Mouse (Mus musculus) lung, embryonic 16.5 days (tissue): Measurements from ENCODE around the gene Tstd1. TPM values are rescaled to one million over a fixed set of nuclear protein-coding genes. Genes with fewer than 3 reads are reported as not detected.

ENCODE experiments used
- ATAC-seq: fragments of 200-750 bp; cut with Nextera tagmentation; 2 replicates; pipeline ENCODE4 v1.8.0; 2017; ENCODE audit warnings: low read depth, mild to moderate bottlenecking, moderate library complexity
- H3K27ac ChIP-seq: fragments of 300-500 bp; sonication (generic); 2 replicates; pipeline ENCODE4 v1.5.1; 2014; ENCODE audit warnings: mild to moderate bottlenecking, control low read depth, low read length
- H3K27me3 ChIP-seq: fragments of 300-500 bp; sonication (generic); 2 replicates; pipeline ENCODE4 v1.6.1; 2014; ENCODE audit warnings: low read depth, low read length, mixed read lengths; ENCODE audit not compliant: control insufficient read depth, insufficient read depth
- H3K36me3 ChIP-seq: fragments of 300-500 bp; sonication (generic); 2 replicates; pipeline ENCODE4 v1.6.1; 2014; ENCODE audit warnings: low read length; ENCODE audit not compliant: control insufficient read depth, insufficient read depth
- H3K4me1 ChIP-seq: fragments of 300-500 bp; sonication (generic); replicated peaks from 2 replicates; pipeline ENCODE4 v1.6.1; 2014; ENCODE audit warnings: low read length, mixed read lengths; ENCODE audit not compliant: control insufficient read depth, insufficient read depth
- H3K4me2 ChIP-seq: fragments of 300-500 bp; sonication (generic); 2 replicates; pipeline ENCODE4 v1.6.1; 2014; ENCODE audit warnings: low read depth, low read length, control low read depth
- H3K4me3 ChIP-seq: fragments of 300-500 bp; sonication (generic); 2 replicates; pipeline ENCODE4 v1.5.1; 2014; ENCODE audit warnings: mild to moderate bottlenecking, low read length, control low read depth
- H3K9ac ChIP-seq: fragments of 300-500 bp; sonication (generic); 2 replicates; pipeline ENCODE4 v1.6.1; 2014; ENCODE audit warnings: low read length, control low read depth
- H3K9me3 ChIP-seq: fragments of 300-500 bp; sonication (generic); 2 replicates; pipeline ENCODE4 v1.6.1; 2016; ENCODE audit warnings: low read length; ENCODE audit not compliant: control insufficient read depth
- WGBS: fragments of 180-500 bp; shearing (Covaris S2); extraction: QIAGEN DNeasy Blood & Tissue Kit; methylation state at CpG from one replicate; pipeline ENCODE4 v1.1.7; 2014; 5-methylcytosine and 5-hydroxymethylcytosine counted together
- polyA plus RNA-seq: library from polyadenylated mRNA; unstranded; fragments of >200 nt; fragmentation: Nextera tagmentation; extraction: Ambion mirVana; gene quantifications from 2 replicates; pipeline ENCODE4 v1.2.1, GENCODE M21; 2015

Tstd1 gene
- 5.9 and 8.4 TPM in 2 replicates for polyA plus RNA-seq

- 72% methylated on average over 5 of the region's 5 CpGs for WGBS
- Histone ChIP-seq H3K9me3 (no peaks in the 10 kb centered on the region), H3K36me3 (peaks cover 22% of the 10 kb centered on the region), H3K27ac (peak within 1 kb of the TSS; percentile 64), H3K27me3 (no peaks in the 10 kb centered on the region), H3K4me2 (no peak within 1 kb of the TSS), H3K9ac (no peak within 1 kb of the TSS), H3K4me1 (peaks cover 10% of the 10 kb centered on the region), H3K4me3 (no peak within 1 kb of the TSS)
- no peak for ATAC-seq
Observed at GRCm38 (mm10) chr1:171418660-171419059, at the start of gene Tstd1. Gene Tstd1, plus strand, starts transcription at chr1:171418872.

- WGBS: 24% methylated on average over 20 of the region's 20 CpGs
- ATAC-seq: peak; percentile 85
- peak within 1 kb of the TSS; percentile 52 for H3K4me2 ChIP-seq
- H3K27ac ChIP-seq: peak within 1 kb of the TSS; percentile 60; the same call in 1 of the 2 replicates
- H3K36me3 ChIP-seq: no peaks in the 10 kb centered on the region
- peaks cover 4% of the 10 kb centered on the region; the same call in 1 of the 2 replicates for H3K4me1 ChIP-seq
- H3K4me3 ChIP-seq: peak within 1 kb of the TSS; percentile 36
- no peaks in the 10 kb centered on the region for H3K27me3 ChIP-seq
- no peaks in the 10 kb centered on the region for H3K9me3 ChIP-seq
- peak within 1 kb of the TSS; percentile 63 for H3K9ac ChIP-seq
Observed at GRCm38 (mm10) chr1:171369845-171370556, 48.7 kb upstream of the Tstd1 start, which contains the start of gene Nectin4. Gene Nectin4, plus strand, starts transcription at chr1:171370099.

DNA sequence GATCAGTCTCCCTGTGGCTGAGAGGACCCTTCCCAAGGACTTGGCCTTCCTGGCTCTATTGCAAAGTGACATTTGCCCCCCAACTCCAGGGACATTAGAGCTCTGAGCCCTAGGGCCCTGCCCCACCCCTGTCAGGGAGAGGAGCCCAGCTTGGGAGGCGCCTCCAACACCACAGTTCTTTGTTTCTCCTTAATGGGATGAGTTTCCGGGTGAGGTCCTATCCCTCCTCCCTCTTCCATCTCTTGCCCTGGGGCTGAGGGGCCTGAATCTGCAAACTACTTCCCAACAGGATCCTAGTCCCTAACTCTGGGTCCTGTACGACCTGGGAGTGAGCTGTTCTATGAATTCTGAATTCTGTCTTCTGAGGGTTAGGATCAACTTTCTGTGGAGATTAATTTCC, 45.8 kb upstream of the Tstd1 start:
- Histone ChIP-seq H3K27me3 (no peaks in the 10 kb centered on the region), H3K27ac (no peak overlapping the region), H3K4me1 (peaks cover 11% of the 10 kb centered on the region; the same call in 1 of the 2 replicates), H3K9me3 (no peaks in the 10 kb centered on the region), H3K4me3 (no peak overlapping the region), H3K9ac (no peak overlapping the region), H3K36me3 (no peaks in the 10 kb centered on the region), H3K4me2 (no peak overlapping the region)
- no peak for ATAC-seq
- 67% methylated on average over 3 of the region's 3 CpGs for WGBS

GRCm38 (mm10) chr1:171373946-171374345, 44.7 kb upstream of the Tstd1 start:
- Histone ChIP-seq H3K4me3 (no peak overlapping the region), H3K9ac (no peak overlapping the region), H3K36me3 (no peaks in the 10 kb centered on the region), H3K27ac (no peak overlapping the region), H3K27me3 (no peaks in the 10 kb centered on the region), H3K4me2 (no peak overlapping the region), H3K9me3 (no peaks in the 10 kb centered on the region), H3K4me1 (peaks cover 11% of the 10 kb centered on the region; the same call in 1 of the 2 replicates)
- 8% methylated on average over 4 of the region's 4 CpGs for WGBS
- ATAC-seq: no peak

DNA sequence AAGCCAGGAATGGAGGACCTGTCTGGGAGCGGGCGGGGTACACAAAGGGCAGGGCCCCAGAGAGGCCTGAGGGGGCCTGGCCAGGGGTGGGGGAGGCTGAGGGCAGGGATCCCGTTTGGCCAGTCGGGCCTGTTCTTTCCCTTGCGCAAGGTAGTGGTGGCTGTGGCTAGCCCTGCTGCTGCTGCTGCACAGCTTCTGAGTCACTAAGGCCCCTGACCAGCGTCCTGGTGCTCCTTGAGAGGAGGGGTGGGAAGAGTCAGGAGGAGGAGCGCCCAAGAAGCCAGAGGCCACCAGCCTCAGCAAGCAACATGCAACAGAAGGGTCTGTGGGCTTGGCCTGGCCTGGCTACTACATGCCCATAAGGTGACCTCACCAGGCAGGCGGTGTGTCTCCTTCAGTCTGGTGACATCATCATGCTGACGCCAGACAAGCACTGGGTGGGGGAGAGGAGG, 43.0 kb upstream of the Tstd1 start:
- WGBS: 33% methylated on average over 9 of the region's 9 CpGs
- ATAC-seq: peak; percentile 87

DNA sequence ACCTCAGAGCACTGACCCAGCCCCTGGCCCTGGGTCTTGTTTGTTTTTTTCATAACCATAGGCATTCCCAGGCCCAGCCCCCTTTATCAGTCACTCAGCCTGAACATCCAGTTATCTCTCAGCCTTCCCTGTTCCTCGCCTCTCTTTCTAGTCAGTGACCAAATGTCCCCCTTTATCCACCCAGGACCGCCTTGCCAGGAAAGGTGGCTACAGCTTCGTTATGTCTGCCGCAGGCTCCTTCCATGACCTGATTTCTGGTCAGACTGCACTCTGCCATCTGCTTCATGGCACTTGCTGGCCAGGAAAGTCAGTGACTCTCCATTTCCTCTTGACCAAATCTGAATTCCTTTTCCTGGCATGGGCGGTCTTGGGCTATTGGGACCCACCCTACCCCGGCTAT, 40.4 kb upstream of the Tstd1 start:
- Histone ChIP-seq H3K36me3 (no peaks in the 10 kb centered on the region), H3K9me3 (no peaks in the 10 kb centered on the region), H3K4me1 (peaks cover 14% of the 10 kb centered on the region), H3K27ac (no peak overlapping the region), H3K4me3 (no peak overlapping the region), H3K9ac (no peak overlapping the region), H3K27me3 (peaks cover 2% of the 10 kb centered on the region; the same call in 1 of the 2 replicates), H3K4me2 (no peak overlapping the region)
- no peak for ATAC-seq
- WGBS: 81% methylated on average over 6 of the region's 6 CpGs

More for the DNA sequence above, 43.0 kb upstream of the Tstd1 start:
- H3K4me3 ChIP-seq: no peak overlapping the region
- H3K4me1 ChIP-seq: peaks cover 16% of the 10 kb centered on the region
- peak overlapping the region; percentile 47; the same call in 1 of the 2 replicates for H3K27ac ChIP-seq
- H3K9ac ChIP-seq: no peak overlapping the region
- H3K36me3 ChIP-seq: no peaks in the 10 kb centered on the region
- peak overlapping the region; percentile 19; the same call in 1 of the 2 replicates for H3K4me2 ChIP-seq
- no peaks in the 10 kb centered on the region for H3K9me3 ChIP-seq
- H3K27me3 ChIP-seq: peaks cover 2% of the 10 kb centered on the region; the same call in 1 of the 2 replicates

DNA sequence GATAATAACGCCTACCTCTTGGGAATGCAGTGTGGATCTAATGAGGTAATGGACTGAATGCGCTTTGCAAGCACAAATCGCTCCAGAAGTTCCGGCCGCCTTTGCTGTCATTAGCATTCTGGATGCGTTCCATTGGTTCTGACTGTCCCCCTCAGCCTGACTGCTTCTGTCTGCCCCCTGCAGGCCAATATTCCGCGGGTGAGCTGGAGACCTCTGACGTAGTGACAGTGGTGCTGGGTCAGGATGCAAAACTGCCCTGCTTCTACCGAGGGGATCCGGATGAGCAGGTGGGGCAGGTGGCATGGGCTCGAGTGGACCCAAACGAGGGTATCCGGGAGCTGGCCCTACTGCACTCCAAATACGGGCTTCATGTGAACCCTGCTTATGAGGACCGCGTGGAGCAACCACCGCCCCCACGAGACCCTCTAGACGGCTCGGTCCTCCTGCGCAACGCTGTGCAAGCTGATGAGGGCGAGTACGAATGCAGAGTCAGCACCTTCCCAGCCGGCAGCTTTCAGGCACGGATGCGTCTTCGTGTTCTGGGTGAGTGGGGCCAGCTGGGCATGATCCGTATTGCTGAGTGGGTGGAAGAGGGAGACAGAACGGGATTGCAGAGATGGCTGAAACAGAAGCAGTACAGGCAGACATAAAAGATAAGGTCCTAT, 38.6 kb upstream of the Tstd1 start:
- H3K27ac ChIP-seq: no peak overlapping the region
- WGBS: 3% methylated on average over 31 of the region's 31 CpGs
- H3K4me1 ChIP-seq: peaks cover 11% of the 10 kb centered on the region
- H3K36me3 ChIP-seq: no peaks in the 10 kb centered on the region
- no peaks in the 10 kb centered on the region for H3K9me3 ChIP-seq
- H3K9ac ChIP-seq: peak overlapping the region; percentile 29; the same call in 1 of the 2 replicates
- peak overlapping the region; percentile 53 for H3K4me2 ChIP-seq
- peak; percentile 73 for ATAC-seq
- peaks cover 2% of the 10 kb centered on the region; the same call in 1 of the 2 replicates for H3K27me3 ChIP-seq
- peak overlapping the region; percentile 26 for H3K4me3 ChIP-seq

DNA sequence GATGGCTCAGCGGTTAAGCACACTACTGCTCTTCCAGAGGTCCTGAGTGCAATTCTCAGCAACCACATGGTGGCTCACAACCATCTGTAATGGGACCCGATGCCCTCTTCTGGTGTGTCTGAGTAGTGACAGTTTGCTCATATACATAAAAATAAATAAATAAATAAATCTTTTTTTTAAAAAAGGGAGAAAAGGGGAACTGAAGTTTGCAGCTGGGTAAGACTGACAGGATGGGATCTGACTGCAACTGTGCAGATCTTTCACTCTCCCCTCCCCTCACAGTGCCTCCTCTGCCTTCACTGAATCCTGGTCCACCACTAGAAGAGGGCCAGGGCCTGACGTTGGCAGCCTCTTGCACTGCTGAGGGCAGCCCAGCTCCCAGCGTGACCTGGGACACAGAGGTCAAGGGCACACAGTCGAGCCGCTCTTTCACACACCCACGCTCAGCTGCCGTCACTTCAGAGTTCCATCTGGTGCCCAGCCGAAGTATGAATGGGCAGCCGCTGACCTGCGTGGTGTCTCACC, 36.5 kb upstream of the Tstd1 start:
- Histone ChIP-seq H3K4me1 (peaks cover 5% of the 10 kb centered on the region), H3K4me2 (no peak overlapping the region), H3K36me3 (no peaks in the 10 kb centered on the region), H3K9me3 (no peaks in the 10 kb centered on the region), H3K9ac (no peak overlapping the region), H3K27ac (no peak overlapping the region), H3K27me3 (peaks cover 2% of the 10 kb centered on the region; the same call in 1 of the 2 replicates), H3K4me3 (no peak overlapping the region)
- WGBS: 80% methylated on average over 11 of the region's 11 CpGs
- ATAC-seq: no peak

DNA sequence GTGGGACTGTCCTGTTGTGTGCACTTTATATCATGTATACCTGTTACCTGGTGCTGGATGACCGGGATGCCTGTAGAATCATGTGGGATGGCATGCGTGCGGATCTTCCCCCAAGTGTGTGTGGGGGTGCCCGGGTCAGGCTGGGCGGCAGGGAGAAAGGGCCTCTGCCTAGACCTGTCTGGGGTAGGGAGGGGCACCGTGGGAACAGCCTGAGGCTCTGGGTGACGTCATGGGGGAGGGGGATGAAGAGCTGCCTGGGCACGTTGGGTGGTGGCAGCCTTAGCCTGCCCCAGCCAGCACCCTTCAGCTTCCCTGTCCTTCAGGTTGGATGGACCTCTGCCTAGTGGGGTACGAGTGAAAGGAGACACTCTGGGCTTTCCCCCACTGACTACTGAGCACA, 34.3 kb upstream of the Tstd1 start:
- Histone ChIP-seq H3K4me2 (no peak overlapping the region), H3K27me3 (peaks cover 2% of the 10 kb centered on the region; the same call in 1 of the 2 replicates), H3K36me3 (no peaks in the 10 kb centered on the region), H3K9ac (no peak overlapping the region), H3K9me3 (no peaks in the 10 kb centered on the region), H3K27ac (no peak overlapping the region), H3K4me3 (no peak overlapping the region), H3K4me1 (peaks cover 5% of the 10 kb centered on the region)
- ATAC-seq: no peak
- 58% methylated on average over 9 of the region's 9 CpGs for WGBS
